Mouse (Mus musculus) ES-Bruce4 (cell line): ENCODE measurements around the gene Bcl11a.

Source experiments
- CTCF ChIP-seq: IDR thresholded peaks from one replicate; pipeline ENCODE4 v1.8.1; 2011; ENCODE audit warnings: low read depth, low read length
- EP300 ChIP-seq: IDR thresholded peaks from 2 replicates; pipeline ENCODE4 v1.6.1; 2011; ENCODE audit warnings: low read depth, low read length; ENCODE audit not compliant: insufficient read depth
- POLR2A ChIP-seq: IDR thresholded peaks from one replicate; pipeline ENCODE4 v1.8.1; 2011; ENCODE audit warnings: low read length; ENCODE audit not compliant: insufficient read depth

- TF ChIP-seq POLR2A = no peak
- no peak for TF ChIP-seq CTCF
- TF ChIP-seq EP300 = no peak
These were observed 99.6 kb downstream of the Bcl11a start for GRCm38 (mm10) chr11:24177458-24177857.
